Mouse (Mus musculus): Measurements from ENCODE around the gene Slc22a20. TPM values are rescaled to one million over a fixed set of nuclear protein-coding genes. Genes with fewer than 3 reads are reported as not detected.
A peak's percentile ranks its signal among the peaks of the same experiment; 100 is the strongest.

Gene Slc22a20
- not detected in 2 replicates for polyA plus RNA-seq (2015; fragmentation: Nextera tagmentation; extraction: Ambion mirVana)

- Histone ChIP-seq H3K4me2 (no peak within 1 kb of the TSS), H3K9ac (no peak within 1 kb of the TSS), H3K4me3 (replicated peaks) (no peak within 1 kb of the TSS), H3K36me3 (peaks cover 25% of the 10 kb centered on the region), H3K27me3 (no peaks in the 10 kb centered on the region; the same call in 1 of the 2 replicates), H3K27ac (no peak within 1 kb of the TSS), H3K9me3 (replicated peaks) (no peaks in the 10 kb centered on the region), H3K4me1 (replicated peaks) (peaks cover 38% of the 10 kb centered on the region)
- DNase-seq (no peak), ATAC-seq (ENCODE audit: low read depth) (no peak)
- 62% methylated on average over 4 of the region's 4 CpGs for WGBS (ENCODE audit: insufficient replicate concordance)
These were observed at the start of gene Slc22a20 for GRCm38 (mm10) chr19:5986043-5986442. Slc22a20 (minus strand) TSS chr19:5986143.

GRCm38 (mm10) chr19:6030520-6031280 lies 44.8 kb upstream of the Slc22a20 start:
- Histone ChIP-seq H3K9ac (no peak overlapping the region), H3K27me3 (peaks cover 6% of the 10 kb centered on the region; the same call in 1 of the 2 replicates), H3K36me3 (no peaks in the 10 kb centered on the region), H3K4me1 (replicated peaks) (peaks cover 16% of the 10 kb centered on the region), H3K27ac (no peak overlapping the region), H3K4me3 (replicated peaks) (no peak overlapping the region), H3K9me3 (replicated peaks) (no peaks in the 10 kb centered on the region), H3K4me2 (no peak overlapping the region)
- 48% methylated on average over 14 of the region's 14 CpGs for WGBS (ENCODE audit: insufficient replicate concordance)
- DNase-seq (no peak), ATAC-seq (ENCODE audit: low read depth) (no peak)

- Histone ChIP-seq H3K27ac (no peak overlapping the region), H3K27me3 (peaks cover 6% of the 10 kb centered on the region; the same call in 1 of the 2 replicates), H3K4me3 (replicated peaks) (no peak overlapping the region), H3K9ac (no peak overlapping the region), H3K4me1 (replicated peaks) (peaks cover 13% of the 10 kb centered on the region), H3K9me3 (replicated peaks) (no peaks in the 10 kb centered on the region), H3K36me3 (no peaks in the 10 kb centered on the region), H3K4me2 (no peak overlapping the region)
- WGBS (ENCODE audit: insufficient replicate concordance), result 69% methylated on average over 9 of the region's 9 CpGs
- ATAC-seq (ENCODE audit: low read depth) (no peak), DNase-seq (no peak)
These were observed 43.5 kb upstream of the Slc22a20 start for GRCm38 (mm10) chr19:6029426-6029825.

DNA sequence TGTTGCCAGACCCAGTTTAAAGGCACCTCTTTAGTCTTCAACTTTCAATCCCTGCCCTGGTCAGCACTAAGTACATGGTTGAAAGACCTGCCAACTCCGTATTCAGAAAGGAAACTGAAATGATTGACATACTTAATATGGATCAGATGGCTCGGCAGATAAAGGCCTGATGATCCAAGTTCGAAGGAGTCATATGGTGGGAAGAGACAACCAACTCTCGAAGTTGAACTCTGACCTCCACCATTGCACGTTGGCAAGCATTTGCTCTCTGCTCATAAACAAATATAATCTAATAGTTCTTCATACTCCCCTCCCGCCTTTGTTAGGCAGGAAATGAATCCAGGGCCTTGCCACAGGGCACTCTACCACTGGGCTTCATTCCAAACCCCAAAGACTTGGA lies 43.0 kb upstream of the Slc22a20 start:
- no peak for DNase-seq
- H3K27me3 ChIP-seq, result peaks cover 6% of the 10 kb centered on the region; the same call in 1 of the 2 replicates
- H3K4me1 ChIP-seq (replicated peaks), result peaks cover 13% of the 10 kb centered on the region
- no peaks in the 10 kb centered on the region for H3K36me3 ChIP-seq
- no peak overlapping the region for H3K27ac ChIP-seq
- no peak overlapping the region for H3K4me2 ChIP-seq
- no peak overlapping the region for H3K9ac ChIP-seq
- H3K9me3 ChIP-seq (replicated peaks), result no peaks in the 10 kb centered on the region
- 64% methylated on average over 6 of the region's 6 CpGs for WGBS (ENCODE audit: insufficient replicate concordance)
- no peak overlapping the region for H3K4me3 ChIP-seq (replicated peaks)
- ATAC-seq (ENCODE audit: low read depth), result no peak

- H3K4me1 ChIP-seq (replicated peaks), result peaks cover 11% of the 10 kb centered on the region
- no peak overlapping the region for H3K4me3 ChIP-seq (replicated peaks)
- H3K4me2 ChIP-seq, result no peak overlapping the region
- no peak for ATAC-seq (ENCODE audit: low read depth)
- 65% methylated on average over 7 of the region's 7 CpGs for WGBS (ENCODE audit: insufficient replicate concordance)
- no peaks in the 10 kb centered on the region; the same call in 1 of the 2 replicates for H3K27me3 ChIP-seq
- no peaks in the 10 kb centered on the region for H3K36me3 ChIP-seq
- no peak overlapping the region for H3K27ac ChIP-seq
- no peak overlapping the region for H3K9ac ChIP-seq
- no peak for DNase-seq
- H3K9me3 ChIP-seq (replicated peaks), result no peaks in the 10 kb centered on the region
These were observed 38.0 kb upstream of the Slc22a20 start for GRCm38 (mm10) chr19:6023930-6024329.

GRCm38 (mm10) chr19:6023059-6023458 lies 37.1 kb upstream of the Slc22a20 start:
- 70% methylated on average over 8 of the region's 8 CpGs for WGBS (ENCODE audit: insufficient replicate concordance)
- no peak overlapping the region for H3K9ac ChIP-seq
- ATAC-seq (ENCODE audit: low read depth), result no peak
- H3K27ac ChIP-seq, result no peak overlapping the region
- no peaks in the 10 kb centered on the region; the same call in 1 of the 2 replicates for H3K27me3 ChIP-seq
- peaks cover 20% of the 10 kb centered on the region for H3K4me1 ChIP-seq (replicated peaks)
- H3K4me3 ChIP-seq (replicated peaks), result no peak overlapping the region
- H3K9me3 ChIP-seq (replicated peaks), result no peaks in the 10 kb centered on the region
- no peaks in the 10 kb centered on the region for H3K36me3 ChIP-seq
- DNase-seq, result no peak
- H3K4me2 ChIP-seq, result no peak overlapping the region

- no peak for DNase-seq
- Histone ChIP-seq H3K9ac (no peak overlapping the region; the same call in 1 of the 2 replicates), H3K4me3 (replicated peaks) (no peak overlapping the region), H3K36me3 (no peaks in the 10 kb centered on the region), H3K27me3 (no peaks in the 10 kb centered on the region), H3K4me1 (replicated peaks) (peaks cover 48% of the 10 kb centered on the region), H3K27ac (no peak overlapping the region), H3K9me3 (replicated peaks) (no peaks in the 10 kb centered on the region), H3K4me2 (no peak overlapping the region)
- no peak for ATAC-seq (ENCODE audit: low read depth)
- WGBS (ENCODE audit: insufficient replicate concordance), result 38% methylated on average over 3 of the region's 3 CpGs
These were observed 34.3 kb upstream of the Slc22a20 start for GRCm38 (mm10) chr19:6020276-6020675.

DNA sequence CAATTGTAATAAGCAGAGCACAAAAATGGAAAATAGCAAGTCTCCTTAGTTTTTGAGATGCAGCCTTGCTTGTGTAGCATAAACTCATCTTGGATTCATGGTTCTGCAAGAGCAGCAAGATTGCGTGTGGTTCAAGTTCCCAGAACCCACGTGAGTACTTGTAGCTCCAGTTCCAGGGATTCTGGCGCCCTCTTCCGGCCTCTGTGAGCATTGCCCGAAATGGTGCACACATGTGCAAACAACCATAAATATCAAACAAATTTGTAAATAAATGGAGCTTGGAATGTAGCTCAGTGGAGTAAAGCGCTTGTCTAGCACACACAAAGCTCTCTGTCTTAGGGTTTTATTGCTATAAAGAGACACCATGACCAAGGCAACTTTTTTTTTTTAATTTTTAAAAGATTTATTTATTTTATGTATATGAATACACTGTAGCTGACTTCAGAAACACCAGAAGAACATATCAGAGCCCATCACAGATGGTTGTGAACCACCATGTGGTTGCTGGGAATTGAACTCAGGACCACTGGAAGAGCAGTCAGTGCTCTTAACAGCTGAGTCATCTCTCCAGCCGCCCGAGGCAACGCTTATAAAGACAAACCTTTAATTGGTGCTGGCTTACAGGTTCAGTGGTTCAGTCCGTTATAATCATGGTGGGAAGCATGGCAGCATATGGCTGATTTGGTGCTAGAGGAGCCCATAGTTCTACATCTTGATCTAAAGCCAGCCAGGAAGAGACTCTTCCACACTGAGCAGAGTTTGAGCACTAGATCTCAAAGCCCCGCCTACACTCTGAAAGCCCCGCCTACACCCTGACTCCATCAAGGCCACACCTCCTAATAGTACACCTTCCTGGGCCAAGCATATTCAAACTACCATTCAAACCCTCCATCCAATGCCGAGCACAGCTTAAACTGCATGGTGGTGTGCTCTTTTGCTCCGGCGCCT lies 32.5 kb upstream of the Slc22a20 start:
- H3K4me2 ChIP-seq, result peak overlapping the region; percentile 52
- WGBS (ENCODE audit: insufficient replicate concordance), result 18% methylated on average over 15 of the region's 15 CpGs

GRCm38 (mm10) chr19:6016532-6016931 lies 30.6 kb upstream of the Slc22a20 start:
- Histone ChIP-seq H3K4me2 (peak overlapping the region; percentile 98), H3K4me1 (replicated peaks) (peaks cover 81% of the 10 kb centered on the region), H3K9me3 (replicated peaks) (no peaks in the 10 kb centered on the region), H3K27me3 (no peaks in the 10 kb centered on the region), H3K9ac (peak overlapping the region; percentile 89), H3K36me3 (peaks cover 21% of the 10 kb centered on the region), H3K27ac (peak overlapping the region; percentile 97), H3K4me3 (replicated peaks) (peak overlapping the region; percentile 80)
- no peak for ATAC-seq (ENCODE audit: low read depth)
- 54% methylated on average over 7 of the region's 7 CpGs for WGBS (ENCODE audit: insufficient replicate concordance)
- no peak for DNase-seq

More for the DNA sequence above, 32.5 kb upstream of the Slc22a20 start:
- peaks cover 63% of the 10 kb centered on the region for H3K4me1 ChIP-seq (replicated peaks)
- H3K9ac ChIP-seq, result peak overlapping the region; percentile 44; the same call in 1 of the 2 replicates
- H3K27me3 ChIP-seq, result no peaks in the 10 kb centered on the region
- ATAC-seq (ENCODE audit: low read depth) (peak; percentile 37; the same call in 1 of the 2 replicates), DNase-seq (peak; percentile 82)
- peak overlapping the region; percentile 75 for H3K27ac ChIP-seq
- no peaks in the 10 kb centered on the region for H3K9me3 ChIP-seq (replicated peaks)
- peak overlapping the region; percentile 39 for H3K4me3 ChIP-seq (replicated peaks)
- peaks cover 8% of the 10 kb centered on the region for H3K36me3 ChIP-seq

- DNase-seq, result peak; percentile 77
- 3% methylated on average over 40 of the region's 40 CpGs for WGBS (ENCODE audit: insufficient replicate concordance)
- H3K27ac ChIP-seq, result peak within 1 kb of the TSS; percentile 97
These were observed 29.8 kb upstream of the Slc22a20 start, which contains the start of gene Capn1 for GRCm38 (mm10) chr19:6015511-6016315. Capn1 (minus strand) TSS chr19:6015897.

More at GRCm38 (mm10) chr19:6015511-6016315, 29.8 kb upstream of the Slc22a20 start, which contains the start of gene Capn1:
- Histone ChIP-seq H3K4me3 (replicated peaks) (peak within 1 kb of the TSS; percentile 80), H3K9me3 (replicated peaks) (no peaks in the 10 kb centered on the region), H3K36me3 (peaks cover 29% of the 10 kb centered on the region), H3K4me2 (peak within 1 kb of the TSS; percentile 98), H3K9ac (peak within 1 kb of the TSS; percentile 89), H3K27me3 (no peaks in the 10 kb centered on the region), H3K4me1 (replicated peaks) (peaks cover 89% of the 10 kb centered on the region)
- ATAC-seq (ENCODE audit: low read depth), result peak; percentile 73

All from liver, embryonic 13.5 days (tissue).